Mouse (Mus musculus): ENCODE measurements around the gene Ddx41. TPM values are rescaled to one million over a fixed set of nuclear protein-coding genes. Genes with fewer than 3 reads are reported as not detected.

Ddx41 gene
- polyA plus RNA-seq, 1 experiment from 2014 or later, result 56.7 TPM

DNA sequence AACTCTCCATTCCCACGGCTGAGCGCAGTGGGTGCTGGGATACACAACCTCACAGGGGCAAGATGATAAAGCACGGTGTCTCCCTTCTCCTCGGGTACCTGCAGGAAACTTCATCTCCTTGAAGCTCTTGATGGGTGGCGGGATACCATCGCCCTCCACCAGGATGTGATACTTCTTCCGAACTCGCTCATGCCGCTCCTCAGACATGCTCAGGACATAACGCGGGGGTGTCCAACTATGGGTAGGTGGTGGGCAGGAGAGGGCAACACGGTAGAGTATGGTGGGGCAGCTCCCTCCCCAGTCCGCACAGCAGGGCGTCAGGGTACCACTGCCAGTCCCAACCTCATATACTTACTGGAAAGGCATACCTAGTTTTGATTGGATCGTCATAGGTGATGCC is 1.3 kb downstream of the Ddx41 start:
- H3K27ac ChIP-seq, result no peak overlapping the region
- peaks cover 15% of the 10 kb centered on the region for H3K4me1 ChIP-seq
- H3K9ac ChIP-seq, result no peak overlapping the region
- H3K9me3 ChIP-seq, result no peaks in the 10 kb centered on the region
- no peak for ATAC-seq (ENCODE audit: insufficient number of reproducible peaks, low FRiP score, low TSS enrichment, low read depth)
- peaks cover 70% of the 10 kb centered on the region for H3K36me3 ChIP-seq
- H3K4me2 ChIP-seq, result peak overlapping the region; percentile 91
- H3K4me3 ChIP-seq, result peak overlapping the region; percentile 83
- WGBS, result 94% methylated on average over 15 of the region's 15 CpGs
- H3K27me3 ChIP-seq, result no peaks in the 10 kb centered on the region

DNA sequence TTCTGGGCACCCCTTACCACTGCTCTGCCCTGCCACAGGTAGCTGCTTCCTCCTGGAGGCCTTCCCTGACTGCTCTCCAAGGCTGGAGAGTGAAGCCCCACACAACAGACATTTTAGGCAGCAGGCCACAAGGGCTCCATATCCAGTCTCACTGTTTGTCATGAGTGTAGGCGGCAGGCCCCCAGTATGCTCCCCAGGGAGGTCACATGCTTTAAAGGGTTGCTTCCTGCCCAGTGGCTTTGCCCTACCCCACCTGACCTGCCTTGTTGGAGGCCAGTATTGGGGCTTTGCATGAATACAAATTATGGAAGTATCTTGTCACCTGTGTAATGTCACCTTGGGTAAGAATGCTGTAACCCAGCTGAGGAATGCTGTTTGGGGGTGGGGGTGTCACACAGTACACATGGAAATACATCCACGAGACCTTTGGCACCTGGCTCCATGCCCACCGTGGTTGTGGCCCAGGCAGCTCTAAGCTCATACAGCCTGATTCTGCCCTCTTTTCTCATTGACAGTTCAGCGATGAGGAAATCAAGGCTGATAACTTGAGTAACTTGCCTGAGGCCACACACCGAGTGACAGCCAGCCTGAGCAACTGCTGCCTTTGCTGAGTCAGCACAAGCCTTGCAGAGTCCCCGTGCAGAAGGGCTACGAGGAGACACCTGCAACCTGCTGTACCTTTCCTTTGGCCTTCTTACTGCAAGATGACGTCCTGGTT is 7.1 kb downstream of the Ddx41 start, which contains the start of gene Dok3:
TSS of gene Dok3 (minus strand) at position 99 of the 718 bp plus-strand sequence.
- Histone ChIP-seq H3K4me2 (no peak within 1 kb of the TSS), H3K4me1 (0 out of 2 replicates have a peak, but pooled peaks cover 6% of the 10 kb centered on the region), H3K9me3 (no peaks in the 10 kb centered on the region), H3K27me3 (no peaks in the 10 kb centered on the region), H3K36me3 (peaks cover 52% of the 10 kb centered on the region), H3K9ac (no peak within 1 kb of the TSS), H3K27ac (no peak within 1 kb of the TSS; the same call in 1 of the 2 replicates), H3K4me3 (no peak within 1 kb of the TSS)
- ATAC-seq (ENCODE audit: insufficient number of reproducible peaks, low FRiP score, low TSS enrichment, low read depth), result no peak
- WGBS, result 73% methylated on average over 8 of the region's 8 CpGs

GRCm38 (mm10) chr13:55527834-55528772 is 8.4 kb downstream of the Ddx41 start:
- peaks cover 40% of the 10 kb centered on the region for H3K36me3 ChIP-seq
- no peak for ATAC-seq (ENCODE audit: insufficient number of reproducible peaks, low FRiP score, low TSS enrichment, low read depth)

DNA sequence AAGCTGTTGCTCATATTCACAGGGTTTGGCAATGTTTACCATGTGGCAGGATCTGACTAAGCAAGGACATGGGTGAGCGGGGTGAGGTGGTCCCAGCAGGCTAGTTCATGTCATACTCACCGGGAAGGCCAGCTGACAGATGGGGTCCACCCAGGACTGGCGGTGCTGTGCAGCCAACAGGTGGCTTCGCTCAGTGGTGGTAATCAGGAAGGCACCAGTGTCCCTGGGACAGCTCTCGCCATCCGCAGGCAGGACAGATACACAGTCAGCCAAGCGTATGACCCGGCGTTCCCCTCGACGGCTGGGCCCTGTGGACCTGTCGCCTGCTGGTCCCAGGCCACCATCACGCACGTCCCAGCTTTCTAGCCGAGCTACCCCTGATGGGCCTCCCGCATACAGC is 9.2 kb downstream of the Ddx41 start:
- H3K9me3 ChIP-seq, result no peaks in the 10 kb centered on the region
- H3K4me2 ChIP-seq, result no peak overlapping the region
- WGBS, result 82% methylated on average over 16 of the region's 16 CpGs
- no peak for ATAC-seq (ENCODE audit: insufficient number of reproducible peaks, low FRiP score, low TSS enrichment, low read depth)
- H3K27ac ChIP-seq, result no peak overlapping the region
- no peaks in the 10 kb centered on the region for H3K27me3 ChIP-seq
- no peak overlapping the region for H3K9ac ChIP-seq
- no peak overlapping the region for H3K4me3 ChIP-seq
- 0 out of 2 replicates have a peak, but pooled peaks cover 6% of the 10 kb centered on the region for H3K4me1 ChIP-seq
- peaks cover 32% of the 10 kb centered on the region for H3K36me3 ChIP-seq

More at GRCm38 (mm10) chr13:55527834-55528772, 8.4 kb downstream of the Ddx41 start:
- Histone ChIP-seq H3K4me3 (no peak overlapping the region), H3K27ac (no peak overlapping the region; the same call in 1 of the 2 replicates), H3K9me3 (no peaks in the 10 kb centered on the region), H3K9ac (no peak overlapping the region), H3K4me1 (0 out of 2 replicates have a peak, but pooled peaks cover 6% of the 10 kb centered on the region), H3K4me2 (no peak overlapping the region), H3K27me3 (no peaks in the 10 kb centered on the region)
- WGBS, result 75% methylated on average over 18 of the region's 18 CpGs

- no peak overlapping the region for H3K4me2 ChIP-seq
- H3K9ac ChIP-seq, result no peak overlapping the region
- no peak for ATAC-seq (ENCODE audit: insufficient number of reproducible peaks, low FRiP score, low TSS enrichment, low read depth)
- no peak overlapping the region for H3K27ac ChIP-seq
- no peaks in the 10 kb centered on the region for H3K27me3 ChIP-seq
- H3K9me3 ChIP-seq, result no peaks in the 10 kb centered on the region
- 78% methylated on average over 16 of the region's 16 CpGs for WGBS
- H3K4me3 ChIP-seq, result no peak overlapping the region
- H3K4me1 ChIP-seq, result 0 out of 2 replicates have a peak, but pooled peaks cover 6% of the 10 kb centered on the region
- H3K36me3 ChIP-seq, result peaks cover 19% of the 10 kb centered on the region
These were observed 10.5 kb downstream of the Ddx41 start for GRCm38 (mm10) chr13:55525733-55526553.

- Histone ChIP-seq H3K27ac (no peak overlapping the region), H3K9ac (no peak overlapping the region), H3K4me3 (no peak overlapping the region), H3K9me3 (no peaks in the 10 kb centered on the region), H3K4me1 (0 out of 2 replicates have a peak, but pooled peaks cover 6% of the 10 kb centered on the region), H3K36me3 (peaks cover 1% of the 10 kb centered on the region; the same call in 1 of the 2 replicates), H3K27me3 (no peaks in the 10 kb centered on the region), H3K4me2 (no peak overlapping the region)
- 87% methylated on average over 23 of the region's 23 CpGs for WGBS
- no peak for ATAC-seq (ENCODE audit: insufficient number of reproducible peaks, low FRiP score, low TSS enrichment, low read depth)
These were observed 12.4 kb downstream of the Ddx41 start for GRCm38 (mm10) chr13:55523951-55524600.

GRCm38 (mm10) chr13:55523278-55523677 is 13.2 kb downstream of the Ddx41 start:
- ATAC-seq (ENCODE audit: insufficient number of reproducible peaks, low FRiP score, low TSS enrichment, low read depth), result no peak
- WGBS, result 58% methylated on average over 17 of the region's 17 CpGs
- Histone ChIP-seq H3K27me3 (no peaks in the 10 kb centered on the region), H3K4me3 (no peak overlapping the region), H3K4me2 (no peak overlapping the region), H3K27ac (no peak overlapping the region), H3K9ac (no peak overlapping the region), H3K4me1 (0 out of 2 replicates have a peak, but pooled peaks cover 4% of the 10 kb centered on the region), H3K36me3 (no peaks in the 10 kb centered on the region), H3K9me3 (no peaks in the 10 kb centered on the region)

GRCm38 (mm10) chr13:55522730-55523129 is 13.7 kb downstream of the Ddx41 start:
- H3K4me2 ChIP-seq, result no peak overlapping the region
- no peaks in the 10 kb centered on the region for H3K9me3 ChIP-seq
- H3K4me3 ChIP-seq, result no peak overlapping the region
- 61% methylated on average over 8 of the region's 8 CpGs for WGBS
- H3K27ac ChIP-seq, result peak overlapping the region; percentile 34; the same call in 1 of the 2 replicates
- H3K4me1 ChIP-seq, result 0 out of 2 replicates have a peak, but pooled peaks cover 3% of the 10 kb centered on the region
- no peak overlapping the region for H3K9ac ChIP-seq
- no peak for ATAC-seq (ENCODE audit: insufficient number of reproducible peaks, low FRiP score, low TSS enrichment, low read depth)
- H3K36me3 ChIP-seq, result no peaks in the 10 kb centered on the region
- no peaks in the 10 kb centered on the region for H3K27me3 ChIP-seq

DNA sequence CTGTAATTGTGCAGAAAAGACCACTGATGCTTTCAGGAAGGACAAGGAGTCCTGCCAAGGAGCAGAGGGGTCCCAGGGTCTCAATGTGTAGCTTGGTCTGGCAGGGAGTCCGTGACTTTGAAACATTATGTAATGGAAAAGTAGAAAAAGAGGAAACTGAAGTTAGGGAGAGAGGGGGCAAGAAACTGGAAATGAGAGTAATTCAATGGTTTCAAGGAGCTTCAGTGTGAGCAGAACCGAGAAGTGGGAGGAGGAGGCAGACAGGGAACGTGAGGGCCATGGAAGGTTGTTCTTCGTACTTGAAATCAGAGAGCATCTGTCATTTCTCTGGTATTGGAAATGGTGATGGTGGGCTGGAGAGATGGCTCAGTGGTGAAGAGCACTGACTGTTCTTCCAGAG is 16.9 kb downstream of the Ddx41 start:
- WGBS, result 71% methylated on average over 4 of the region's 4 CpGs
- Histone ChIP-seq H3K4me1 (no peaks in the 10 kb centered on the region), H3K27ac (no peak overlapping the region), H3K27me3 (no peaks in the 10 kb centered on the region), H3K36me3 (no peaks in the 10 kb centered on the region), H3K9me3 (no peaks in the 10 kb centered on the region), H3K9ac (no peak overlapping the region), H3K4me2 (no peak overlapping the region), H3K4me3 (no peak overlapping the region)
- no peak for ATAC-seq (ENCODE audit: insufficient number of reproducible peaks, low FRiP score, low TSS enrichment, low read depth)

- Histone ChIP-seq H3K27me3 (no peaks in the 10 kb centered on the region), H3K9me3 (no peaks in the 10 kb centered on the region), H3K4me1 (peaks cover 10% of the 10 kb centered on the region), H3K27ac (no peak overlapping the region), H3K9ac (no peak overlapping the region), H3K36me3 (no peaks in the 10 kb centered on the region), H3K4me2 (no peak overlapping the region), H3K4me3 (no peak overlapping the region)
- WGBS, result 4% methylated on average over 5 of the region's 5 CpGs
- no peak for ATAC-seq (ENCODE audit: insufficient number of reproducible peaks, low FRiP score, low TSS enrichment, low read depth)
These were observed 19.5 kb downstream of the Ddx41 start for GRCm38 (mm10) chr13:55516955-55517354.

DNA sequence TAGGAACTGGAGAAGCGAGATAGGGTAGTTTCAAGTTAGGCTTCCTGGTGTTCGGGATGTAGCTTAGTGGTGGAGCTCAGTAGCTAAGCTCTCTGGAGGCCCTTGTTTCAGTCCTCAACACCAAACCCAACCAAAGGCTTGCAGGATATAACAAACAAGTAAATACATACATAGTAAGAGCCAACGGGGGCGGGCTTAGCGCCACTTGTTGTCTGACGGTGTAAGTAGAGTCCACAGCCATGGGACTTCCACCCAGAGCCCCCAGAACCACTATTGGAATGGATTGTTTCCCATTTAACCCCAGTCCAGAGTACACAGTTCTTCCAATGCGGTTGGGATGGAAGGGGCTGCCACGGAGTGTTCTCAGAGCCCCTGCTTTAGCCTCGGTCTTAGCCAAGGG is 22.6 kb downstream of the Ddx41 start:
- H3K4me3 ChIP-seq, result peak overlapping the region; percentile 71
- no peaks in the 10 kb centered on the region for H3K27me3 ChIP-seq
- peaks cover 11% of the 10 kb centered on the region for H3K36me3 ChIP-seq
- no peak overlapping the region for H3K9ac ChIP-seq
- ATAC-seq (ENCODE audit: insufficient number of reproducible peaks, low FRiP score, low TSS enrichment, low read depth), result no peak
- peak overlapping the region; percentile 88; the same call in 1 of the 2 replicates for H3K4me2 ChIP-seq
- H3K27ac ChIP-seq, result no peak overlapping the region
- WGBS, result 35% methylated on average over 9 of the region's 9 CpGs
- peaks cover 37% of the 10 kb centered on the region for H3K4me1 ChIP-seq
- H3K9me3 ChIP-seq, result no peaks in the 10 kb centered on the region

Data from limb, embryonic 15.5 days (tissue).